Mouse (Mus musculus): ENCODE measurements at regions not wholly inside any gene's neighbourhood (a gene's known extent, or its start where the extent isn't known, plus 50 kb on each side); places are given as distances from the start of the nearest gene placed in this dataset.

DNA sequence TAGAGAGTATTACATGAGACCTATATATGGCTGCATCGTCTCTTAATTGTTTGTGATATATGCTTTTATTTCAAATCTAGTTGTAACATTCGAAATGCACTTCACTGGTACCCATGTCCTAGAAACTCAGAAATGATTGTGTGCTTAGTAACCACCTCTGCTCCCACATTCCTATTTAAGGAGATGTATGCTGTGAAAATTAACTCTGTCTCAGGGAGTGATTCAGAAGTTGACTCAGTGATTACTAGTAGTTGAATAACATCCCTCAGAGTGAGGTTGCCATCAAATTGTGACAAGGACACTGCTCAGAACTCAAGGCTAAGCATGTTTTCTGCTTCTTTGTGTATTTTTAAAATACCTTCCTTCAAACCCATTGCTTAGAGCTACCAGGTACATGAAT is 661.9 kb downstream of the Utrn start:
- no peak for DNase-seq (ENCODE audit: low spot score in 2 of 2)

DNA sequence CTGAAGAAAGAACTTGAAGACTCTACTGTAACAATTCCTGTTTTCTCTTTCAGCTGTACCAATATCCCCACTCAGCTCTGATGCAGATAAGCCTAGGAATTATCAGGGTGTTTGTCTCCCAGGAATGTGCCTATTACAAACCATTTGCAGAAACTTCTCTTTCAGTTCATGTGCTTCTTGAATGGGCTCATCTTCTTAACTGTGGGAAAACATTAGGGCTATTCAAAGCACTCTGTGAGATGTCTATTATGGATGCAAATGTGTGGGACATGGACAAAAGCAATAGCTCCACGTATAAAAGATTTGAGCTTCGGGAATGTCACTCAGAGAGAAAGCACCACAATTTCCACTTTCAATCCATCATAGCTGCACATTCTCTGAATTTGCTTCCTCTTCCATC is 659.0 kb downstream of the Utrn start:
- DNase-seq (ENCODE audit: low spot score in 2 of 2): no peak

DNA sequence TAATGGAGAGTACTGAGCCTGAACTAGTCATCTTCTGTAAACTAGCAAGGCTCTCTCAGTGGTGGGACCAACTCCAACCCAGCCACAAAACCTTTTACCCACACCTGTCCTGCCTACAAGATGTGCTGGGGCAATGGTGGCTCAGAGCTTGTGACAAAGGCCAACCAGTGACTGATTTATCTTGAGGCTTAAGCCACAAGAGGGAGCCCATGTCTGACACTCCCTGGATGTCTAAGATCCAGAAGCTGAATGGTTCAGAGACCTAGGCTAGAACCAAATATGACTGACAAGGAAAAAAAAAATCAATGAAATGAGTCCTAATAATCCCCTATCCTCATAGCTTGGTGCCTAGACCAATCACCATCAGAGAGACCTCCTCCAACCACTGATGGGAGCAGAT is 650.3 kb downstream of the Utrn start:
- DNase-seq (ENCODE audit: low spot score in 2 of 2): no peak

DNA sequence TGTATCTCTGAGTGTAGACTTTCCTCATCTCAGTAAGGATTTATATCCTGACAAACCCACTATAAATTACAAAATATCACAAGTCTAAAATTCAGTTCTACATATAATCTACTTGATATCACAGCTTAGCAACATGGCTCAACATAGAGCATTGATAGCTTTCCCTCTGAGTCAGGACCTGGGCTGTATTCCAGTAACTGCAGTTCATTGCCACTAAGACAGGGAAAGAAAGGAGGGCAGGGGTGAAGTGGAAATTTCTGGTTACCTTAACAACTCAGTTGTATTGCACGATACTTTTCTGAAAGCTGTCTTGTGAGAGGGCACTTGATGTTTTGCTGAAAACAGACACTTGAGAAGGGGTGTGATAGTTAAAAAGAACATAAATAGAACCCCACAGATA is 635.0 kb downstream of the Utrn start:
- DNase-seq (ENCODE audit: low spot score in 2 of 2): no peak

DNA sequence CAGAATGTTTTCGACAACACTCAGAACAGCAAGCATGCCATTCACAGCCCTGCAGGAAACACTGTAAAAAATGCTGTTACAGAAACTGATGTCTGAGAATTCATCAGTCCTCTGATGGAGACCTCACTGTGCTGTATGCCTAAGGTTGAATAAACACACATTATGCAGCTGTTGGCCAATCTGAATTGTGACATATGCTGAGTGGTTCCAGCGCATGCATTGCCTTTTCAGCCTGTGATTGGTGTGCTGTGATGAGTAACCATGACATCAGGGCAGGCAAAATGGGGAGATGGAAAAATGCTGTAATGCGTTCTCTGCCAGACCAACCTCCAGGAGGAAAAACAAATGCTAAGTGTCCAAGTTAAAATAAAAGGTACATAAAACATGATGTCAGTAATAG is 620.3 kb downstream of the Utrn start:
- peak; percentile 3 to 4 for DNase-seq (ENCODE audit: low spot score in 2 of 2)

DNA sequence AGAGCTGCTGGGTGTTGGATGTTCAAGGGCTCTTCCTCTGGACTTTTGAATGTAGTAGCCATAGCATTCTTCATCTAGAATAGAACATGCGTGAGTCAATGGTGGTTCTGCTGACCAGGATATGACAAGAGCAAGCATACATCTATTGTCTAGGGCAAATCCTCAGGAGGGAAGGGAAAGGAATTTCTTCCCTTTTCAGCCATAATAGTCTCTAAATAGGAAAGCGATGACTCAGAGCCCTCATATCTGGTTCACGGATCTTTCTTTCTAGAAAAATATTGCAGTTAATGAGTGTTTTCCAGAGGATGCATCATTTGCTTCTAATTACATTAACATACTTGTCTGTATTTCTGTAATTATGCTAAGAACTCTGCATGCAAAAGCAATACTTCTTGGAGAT is 615.9 kb downstream of the Utrn start:
- no peak for DNase-seq (ENCODE audit: low spot score in 2 of 2)

DNA sequence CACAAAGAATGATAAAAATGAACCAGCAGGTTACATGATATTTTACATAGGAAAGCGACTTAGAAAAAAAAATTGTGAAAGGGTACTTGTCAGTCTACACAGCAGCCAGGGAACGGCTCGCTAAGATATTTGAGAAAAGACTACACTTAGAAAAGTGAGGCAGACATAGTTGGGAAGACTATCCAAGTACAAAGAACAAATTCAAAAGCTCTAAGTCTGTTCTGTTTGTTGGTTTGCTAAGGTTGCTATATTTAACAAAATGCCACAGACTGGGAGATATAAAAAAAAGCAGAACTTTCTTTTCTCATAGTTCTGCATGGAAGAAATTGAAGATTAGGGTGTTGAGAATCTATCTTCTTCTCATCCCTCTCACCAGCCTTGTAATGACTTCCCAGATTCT is 583.5 kb downstream of the Utrn start:
- no peak for DNase-seq (ENCODE audit: low spot score in 2 of 2)

DNA sequence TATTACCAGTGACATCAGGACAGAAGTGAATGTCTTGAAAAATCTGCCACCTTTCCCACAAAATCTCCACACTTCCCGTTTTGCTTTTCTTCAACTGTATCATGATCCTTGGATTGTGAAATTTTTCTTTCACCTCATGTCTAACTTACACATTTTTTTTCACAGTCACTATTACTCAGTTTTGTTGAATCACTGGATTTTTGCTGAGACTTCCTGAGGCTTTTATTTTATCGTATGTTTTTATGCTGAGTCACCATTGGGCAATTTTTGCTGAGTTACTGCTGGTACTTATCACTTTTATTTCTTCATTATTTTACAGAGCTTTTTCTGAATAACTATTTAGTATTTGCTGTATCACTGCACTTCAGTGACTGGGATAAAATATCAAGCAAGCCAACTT is 570.3 kb downstream of the Utrn start:
- no peak for DNase-seq (ENCODE audit: low spot score in 2 of 2)

DNA sequence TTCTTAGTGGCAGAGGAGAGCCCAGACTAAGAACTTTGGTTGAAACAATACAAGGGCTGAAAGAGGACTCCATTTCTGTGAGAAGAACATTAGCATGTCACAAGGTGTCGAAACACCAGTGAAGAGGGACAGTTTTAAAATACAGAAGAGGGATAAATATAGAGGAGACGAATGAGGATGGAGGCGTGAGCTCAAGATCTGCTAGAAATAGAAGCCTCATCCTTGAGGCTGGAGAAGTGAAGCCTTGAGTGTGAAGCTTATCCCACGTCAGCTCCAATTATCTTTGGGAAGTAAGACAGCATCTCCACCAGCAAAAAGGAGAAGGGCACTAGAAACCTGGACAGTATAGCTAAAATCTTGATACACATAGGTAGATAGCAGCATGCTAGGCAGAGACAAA is 566.8 kb downstream of the Utrn start:
- peak; percentile 2 to 43 for DNase-seq (ENCODE audit: low spot score in 2 of 2)

DNA sequence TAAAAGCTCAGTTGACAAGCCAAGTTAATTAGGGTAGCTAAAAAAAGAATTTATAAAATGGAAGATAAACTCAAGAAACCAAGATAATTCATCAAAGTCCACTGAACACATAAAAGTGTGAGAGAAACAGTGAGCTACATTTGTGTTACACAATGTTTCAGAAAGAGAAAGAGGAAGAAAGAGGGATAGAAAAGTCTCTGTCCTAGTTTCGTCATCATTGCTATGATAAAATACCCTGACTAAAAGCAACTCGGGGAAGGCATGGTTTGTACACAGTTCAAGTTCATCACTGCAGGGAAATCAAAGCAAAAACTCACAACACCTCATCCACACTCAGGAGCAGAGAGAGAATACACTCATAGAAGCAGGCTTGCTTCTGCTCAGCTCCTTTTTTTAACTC is 548.9 kb downstream of the Utrn start:
- no peak for DNase-seq (ENCODE audit: low spot score in 2 of 2)
